Mouse (Mus musculus) MEL (cell line): ENCODE data around the gene Gdpd3. TPM values are rescaled to one million over a fixed set of nuclear protein-coding genes. Genes with fewer than 3 reads are reported as not detected.
A peak's percentile ranks its signal among the peaks of the same experiment; 100 is the strongest.

Experiments
- DNase-seq: peaks from one replicate; pipeline ENCODE4 v3.0.0; 2011; ENCODE audit warnings: low read depth, low spot score
- H3K27ac ChIP-seq: 2 replicates; pipeline ENCODE4 v1.5.1; 2012; ENCODE audit warnings: low read depth, mild to moderate bottlenecking, control low read depth, low read length, moderate library complexity; ENCODE audit not compliant: control insufficient read depth
- H3K27me3 ChIP-seq, 2 experiments: fragments of 150-350 bp in 1 of 2; sonication (generic) in 1 of 2; 2 replicates each; pipeline ENCODE4 v1.6.1; 2012; ENCODE audit warnings: low read length in 2 of 2, mild to moderate bottlenecking in 2 of 2, improper control_type of control experiment in 1 of 2, moderate library complexity in 1 of 2; ENCODE audit not compliant: insufficient read depth in 2 of 2, control insufficient read depth in 1 of 2
- H3K36me3 ChIP-seq, 2 experiments: 2 replicates each; pipeline ENCODE4 v1.6.1; 2012 to 2014; ENCODE audit warnings: low read length in 2 of 2, improper control_type of control experiment in 1 of 2, inconsistent platforms in 1 of 2, mild to moderate bottlenecking in 1 of 2; ENCODE audit not compliant: insufficient read depth in 2 of 2, control insufficient read depth in 1 of 2
- H3K4me1 ChIP-seq, 2 experiments: fragments of 150-350 bp in 1 of 2; sonication (generic) in 1 of 2; 2 replicates each; pipeline ENCODE4 v1.6.1; 2012; ENCODE audit warnings: low read length in 2 of 2, improper control_type of control experiment in 1 of 2, mild to moderate bottlenecking in 1 of 2; ENCODE audit not compliant: insufficient read depth in 2 of 2, control insufficient read depth in 1 of 2
- H3K4me3 ChIP-seq, 2 experiments: fragments of 150-350 bp in 1 of 2; sonication (generic) in 1 of 2; 2 replicates each; pipeline ENCODE4 v1.5.1; 2012; ENCODE audit warnings: low read depth in 2 of 2, low read length in 2 of 2, mild to moderate bottlenecking in 2 of 2, moderate library complexity in 2 of 2, control low read depth in 1 of 2, improper control_type of control experiment in 1 of 2; ENCODE audit not compliant: control insufficient read depth in 1 of 2, insufficient read depth in 1 of 2
- H3K79me2 ChIP-seq: 2 replicates; pipeline ENCODE4 v1.6.1; 2012; ENCODE audit warnings: mild to moderate bottlenecking, low read length, moderate library complexity; ENCODE audit not compliant: control insufficient read depth, poor library complexity, insufficient read depth
- H3K9ac ChIP-seq: 2 replicates; pipeline ENCODE4 v1.6.1; 2012; ENCODE audit warnings: low read depth, mild to moderate bottlenecking, control low read depth, low read length, moderate library complexity; ENCODE audit not compliant: control insufficient read depth, poor library complexity, severe bottlenecking
- H3K9me3 ChIP-seq: fragments of 150-350 bp; sonication (generic); replicated peaks from 2 replicates; pipeline ENCODE4 v1.6.1; 2012; ENCODE audit warnings: mild to moderate bottlenecking, low read length, improper control_type of control experiment, moderate library complexity; ENCODE audit not compliant: insufficient read depth
- BHLHE40 ChIP-seq: IDR thresholded peaks from 2 replicates; pipeline ENCODE4 v1.6.1; 2012; ENCODE audit warnings: low read depth, mild to moderate bottlenecking, inconsistent platforms, low read length, improper control_type of control experiment, borderline replicate concordance
- CHD1 ChIP-seq: IDR thresholded peaks from 2 replicates; pipeline ENCODE4 v1.6.1; 2012; ENCODE audit warnings: low read depth, mild to moderate bottlenecking, inconsistent platforms, low read length, improper control_type of control experiment
- CHD2 ChIP-seq: IDR thresholded peaks from 2 replicates; pipeline ENCODE4 v1.6.1; 2011; ENCODE audit warnings: low read length, improper control_type of control experiment
- CTCF ChIP-seq, 3 experiments: IDR thresholded peaks in 2 of 3; conservative IDR thresholded peaks in 1 of 3; 2 replicates each; pipeline ENCODE4 v1.5.1; 2011 to 2012; ENCODE audit warnings: low read length in 3 of 3, low read depth in 2 of 3, mild to moderate bottlenecking in 2 of 3, improper control_type of control experiment in 1 of 3, inconsistent platforms in 1 of 3, mixed read lengths in 1 of 3, moderate library complexity in 1 of 3; ENCODE audit not compliant: control insufficient read depth in 1 of 3, insufficient read depth in 1 of 3, poor library complexity in 1 of 3, severe bottlenecking in 1 of 3
- ELF1 ChIP-seq: IDR thresholded peaks from 2 replicates; pipeline ENCODE4 v1.6.1; 2014; ENCODE audit warnings: low read depth, mild to moderate bottlenecking, inconsistent platforms, low read length, improper control_type of control experiment, moderate library complexity
- EP300 ChIP-seq, 2 experiments: IDR thresholded peaks; 2 replicates each; pipeline ENCODE4 v1.6.1; 2011; ENCODE audit warnings: improper control_type of control experiment in 2 of 2, low read length in 2 of 2, low read depth in 1 of 2, mild to moderate bottlenecking in 1 of 2
- ETS1 ChIP-seq: IDR thresholded peaks from 2 replicates; pipeline ENCODE4 v1.6.1; 2012; ENCODE audit warnings: low read depth, mild to moderate bottlenecking, inconsistent platforms, low read length, improper control_type of control experiment, moderate library complexity
- GABPA ChIP-seq: IDR thresholded peaks from 2 replicates; pipeline ENCODE4 v1.6.1; 2012; ENCODE audit warnings: low read depth, mild to moderate bottlenecking, inconsistent platforms, low read length, improper control_type of control experiment, moderate library complexity
- GATA1 ChIP-seq: IDR thresholded peaks from 2 replicates; pipeline ENCODE4 v1.6.1; 2011; ENCODE audit warnings: low read depth, low read length, improper control_type of control experiment
- HCFC1 ChIP-seq: IDR thresholded peaks from 2 replicates; pipeline ENCODE4 v1.6.1; 2012; ENCODE audit warnings: low read depth, mild to moderate bottlenecking, inconsistent platforms, low read length, improper control_type of control experiment, moderate library complexity
- KAT2A ChIP-seq: conservative IDR thresholded peaks from 2 replicates; pipeline ENCODE4 v1.6.1; 2012; ENCODE audit warnings: low read depth, low read length, improper control_type of control experiment, inconsistent platforms
- MAFK ChIP-seq: IDR thresholded peaks from 2 replicates; pipeline ENCODE4 v1.6.1; 2011; ENCODE audit warnings: low read depth, mild to moderate bottlenecking, low read length, improper control_type of control experiment, borderline replicate concordance
- MAX ChIP-seq: IDR thresholded peaks from 2 replicates; pipeline ENCODE4 v1.6.1; 2011; ENCODE audit warnings: low read length, improper control_type of control experiment
- MAZ ChIP-seq: IDR thresholded peaks from 2 replicates; pipeline ENCODE4 v1.6.1; 2012; ENCODE audit warnings: low read depth, mild to moderate bottlenecking, inconsistent platforms, low read length, improper control_type of control experiment
- MXI1 ChIP-seq: IDR thresholded peaks from 2 replicates; pipeline ENCODE4 v1.6.1; 2011; ENCODE audit warnings: mild to moderate bottlenecking, low read depth, low read length, improper control_type of control experiment
- MYC ChIP-seq: IDR thresholded peaks from 2 replicates; pipeline ENCODE4 v1.6.1; 2011; ENCODE audit warnings: low read depth, mild to moderate bottlenecking, low read length, improper control_type of control experiment, moderate library complexity
- NELFE ChIP-seq: IDR thresholded peaks from 2 replicates; pipeline ENCODE4 v1.6.1; 2011; ENCODE audit warnings: low read depth, low read length, improper control_type of control experiment
- NRF1 ChIP-seq: IDR thresholded peaks from 2 replicates; pipeline ENCODE4 v1.6.1; 2014; ENCODE audit warnings: low read depth, mild to moderate bottlenecking, inconsistent platforms, low read length, improper control_type of control experiment, moderate library complexity; ENCODE audit not compliant: poor library complexity, insufficient read depth, severe bottlenecking
- POLR2A ChIP-seq, 2 experiments: IDR thresholded peaks; 2 replicates each; pipeline ENCODE4 v1.6.1; 2011 to 2012; ENCODE audit warnings: low read length in 2 of 2, mild to moderate bottlenecking in 2 of 2, control low read depth in 1 of 2, improper control_type of control experiment in 1 of 2, low read depth in 1 of 2, moderate library complexity in 1 of 2; ENCODE audit not compliant: control insufficient read depth in 1 of 2, insufficient read depth in 1 of 2, poor library complexity in 1 of 2
- POLR2AphosphoS5 ChIP-seq: IDR thresholded peaks from 2 replicates; pipeline ENCODE4 v1.6.1; 2012; ENCODE audit warnings: low read depth, borderline replicate concordance, mild to moderate bottlenecking, inconsistent platforms, low read length, moderate library complexity, mixed read lengths
- RAD21 ChIP-seq: IDR thresholded peaks from 2 replicates; pipeline ENCODE4 v1.6.1; 2011; ENCODE audit warnings: mild to moderate bottlenecking, low read depth, low read length, improper control_type of control experiment
- RCOR1 ChIP-seq: IDR thresholded peaks from 2 replicates; pipeline ENCODE4 v1.6.1; 2012; ENCODE audit warnings: low read depth, mild to moderate bottlenecking, inconsistent platforms, low read length, improper control_type of control experiment
- SIN3A ChIP-seq: IDR thresholded peaks from 2 replicates; pipeline ENCODE4 v1.6.1; 2012; ENCODE audit warnings: low read length, improper control_type of control experiment, inconsistent platforms
- SMC3 ChIP-seq: IDR thresholded peaks from 2 replicates; pipeline ENCODE4 v1.6.1; 2011; ENCODE audit warnings: low read depth, low read length, improper control_type of control experiment
- TAL1 ChIP-seq: IDR thresholded peaks from 2 replicates; pipeline ENCODE4 v1.6.1; 2012; ENCODE audit warnings: mild to moderate bottlenecking, inconsistent platforms, low read length, moderate library complexity, mixed read lengths
- TBP ChIP-seq: IDR thresholded peaks from 2 replicates; pipeline ENCODE4 v1.8.0; 2011; ENCODE audit warnings: low read depth, low read length, improper control_type of control experiment
- TCF12 ChIP-seq: IDR thresholded peaks from 2 replicates; pipeline ENCODE4 v1.6.1; 2014; ENCODE audit warnings: low read depth, mild to moderate bottlenecking, inconsistent platforms, low read length, improper control_type of control experiment, moderate library complexity
- USF1 ChIP-seq: IDR thresholded peaks from 2 replicates; pipeline ENCODE4 v1.6.1; 2014; ENCODE audit warnings: low read depth, mild to moderate bottlenecking, inconsistent platforms, low read length, improper control_type of control experiment, moderate library complexity
- ZC3H11A ChIP-seq: IDR thresholded peaks from 2 replicates; pipeline ENCODE4 v1.6.1; 2012; ENCODE audit warnings: low read depth, mild to moderate bottlenecking, inconsistent platforms, low read length, improper control_type of control experiment
- ZKSCAN1 ChIP-seq: IDR thresholded peaks from 2 replicates; pipeline ENCODE4 v1.6.1; 2012; ENCODE audit warnings: low read depth, mild to moderate bottlenecking, inconsistent platforms, low read length, improper control_type of control experiment, moderate library complexity
- ZMIZ1 ChIP-seq: IDR thresholded peaks from 2 replicates; pipeline ENCODE4 v1.6.1; 2012; ENCODE audit warnings: low read depth, mild to moderate bottlenecking, inconsistent platforms, low read length, improper control_type of control experiment, moderate library complexity
- ZNF384 ChIP-seq: IDR thresholded peaks from 2 replicates; pipeline ENCODE4 v1.6.1; 2012; ENCODE audit warnings: low read depth, mild to moderate bottlenecking, inconsistent platforms, low read length, improper control_type of control experiment
- polyA plus RNA-seq, 2 experiments: library from polyadenylated mRNA; stranded (reverse) in 1 of 2; unstranded in 1 of 2; fragments of >175 nt in 1 of 2; fragments of >200 nt in 1 of 2; gene quantifications; 2 replicates each; pipeline versions ENCODE4 v1.2.1 to v1.2.4; 2012; ENCODE audit warnings: low replicate concordance in 2 of 2, low read depth in 1 of 2; ENCODE audit not compliant: insufficient read length in 2 of 2, insufficient read depth in 1 of 2, missing spikeins in 1 of 2
- total RNA-seq: library from RNA; depleted of rRNA; stranded (reverse); fragments of 300-350 nt; gene quantifications from 2 replicates; pipeline ENCODE4 v1.2.3, GENCODE M21; 2012

Gdpd3 gene
- total and polyA plus RNA-seq, 3 experiments, result 12.7 to 13.0 TPM; not detected in 1

DNA sequence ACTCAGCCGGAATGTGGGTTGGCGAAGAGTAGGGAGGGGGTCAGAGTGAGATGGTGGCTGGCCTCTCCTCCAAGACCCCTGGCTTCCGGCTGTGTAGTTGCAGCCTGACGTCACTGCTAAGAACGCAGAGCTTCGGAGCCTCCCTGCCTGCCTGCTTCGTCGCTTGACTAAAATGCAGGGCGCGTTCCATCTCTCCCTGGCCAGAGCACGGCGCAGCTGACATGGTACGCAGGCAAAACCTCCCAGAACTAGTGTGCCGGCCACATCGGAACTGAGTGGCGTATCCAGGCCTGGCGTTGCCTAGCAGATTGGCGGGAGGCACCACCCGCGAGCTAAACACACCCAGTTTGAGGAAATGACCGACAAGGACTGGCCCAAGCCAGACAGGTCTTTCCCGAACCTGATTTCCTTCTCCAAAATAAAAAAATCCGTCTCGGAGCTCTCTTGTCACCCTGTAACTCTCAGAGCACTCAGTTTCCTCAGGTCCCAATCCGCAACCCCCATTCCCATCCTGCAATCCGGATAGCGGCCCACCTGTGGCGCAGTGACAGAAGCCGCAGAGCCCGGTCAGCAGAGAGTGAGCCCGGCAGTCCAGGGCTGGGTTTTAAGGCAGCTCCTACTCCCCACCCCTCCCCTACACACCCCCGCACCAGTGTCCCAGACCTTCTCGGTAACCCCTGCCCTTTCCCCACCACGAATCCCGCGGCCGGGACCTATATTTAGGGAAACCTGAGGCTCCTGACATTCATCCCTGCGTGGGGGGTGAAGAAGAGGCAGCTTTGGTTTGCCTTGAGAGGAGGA, 33.5 kb downstream of the Gdpd3 start (continued):
- TF ChIP-seq ZKSCAN1, result 0 out of 2 replicates have a peak, but pooled peaks have one; percentile 12
- no peak; the same call in 1 of the 2 replicates for TF ChIP-seq ZMIZ1
- TF ChIP-seq EP300 (IDR thresholded peaks at IDR 0.05; ENCODE audit: low read depth in 1 of 2, low read length in 2 of 2), result peak in 1 of 2 experiments; percentile 51; a peak in 2 of 4 replicates
- 0 out of 2 replicates have a peak, but pooled peaks have one; percentile 48 for TF ChIP-seq ELF1
- peak; percentile 84 for TF ChIP-seq GABPA

DNA sequence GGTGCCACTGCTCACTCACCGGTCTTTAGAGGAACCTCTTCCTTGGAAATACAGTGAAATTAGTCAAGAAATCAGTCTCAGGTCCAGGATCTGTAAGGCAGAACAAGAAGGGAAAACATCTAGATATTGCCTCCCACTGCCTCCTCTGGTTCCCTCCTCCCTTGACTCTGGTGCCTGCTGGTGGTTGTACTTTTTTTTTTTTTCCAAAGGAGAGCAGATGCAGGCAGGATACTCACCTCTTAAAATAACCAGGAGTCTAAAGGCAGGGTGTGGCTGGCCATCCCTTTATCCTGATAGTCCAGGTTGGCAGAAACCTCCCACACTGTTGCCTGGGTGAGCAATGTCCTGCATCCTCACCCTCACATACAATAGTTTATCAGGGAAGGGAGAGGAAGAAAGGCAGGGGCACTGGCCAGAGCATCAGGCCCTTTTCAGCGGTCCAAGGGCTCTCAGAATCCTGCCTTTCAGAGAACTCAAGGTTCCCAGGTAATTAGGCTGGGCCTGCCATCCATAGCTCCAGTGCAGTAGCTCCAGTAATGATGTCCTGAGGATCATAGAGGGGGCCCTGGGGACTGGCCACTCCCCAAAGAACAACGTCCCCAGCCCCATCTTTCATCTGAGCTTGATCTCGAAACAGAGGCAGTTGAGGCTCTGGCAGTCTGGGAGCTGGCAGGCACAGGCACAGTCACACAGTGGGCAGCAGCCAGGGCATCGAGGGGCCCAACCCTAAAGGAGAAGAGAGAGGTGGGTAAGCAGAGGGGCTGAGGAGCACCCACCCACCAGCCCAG, 34.3 kb downstream of the Gdpd3 start:
- Histone ChIP-seq H3K36me3 (peaks cover 9 to 46% of the 10 kb centered on the region in 2 experiments), H3K9me3 (no peaks in the 10 kb centered on the region), H3K4me3 (peak overlapping the region; percentile 56 to 78), H3K79me2 (peaks cover 35% of the 10 kb centered on the region), H3K9ac (peak overlapping the region; percentile 65), H3K4me1 (peaks cover 20 to 47% of the 10 kb centered on the region in 2 experiments), H3K27me3 (no peaks in the 10 kb centered on the region), H3K27ac (peak overlapping the region; percentile 92)
- peak; percentile 65 for DNase-seq
- TF ChIP-seq BHLHE40 (no peak), POLR2AphosphoS5 (no peak), TCF12 (no peak), ZKSCAN1 (no peak), TBP (0 out of 2 replicates have a peak, but pooled peaks have one; percentile 32), RAD21 (no peak), MAZ (no peak), SMC3 (no peak), RCOR1 (no peak), POLR2A (IDR thresholded peaks at IDR 0.05; ENCODE audit: control insufficient read depth in 1 of 2, insufficient read depth in 1 of 2, low read depth in 1 of 2, low read length in 2 of 2, poor library complexity in 1 of 2) (no peak), HCFC1 (no peak), ETS1 (no peak), GATA1 (no peak), USF1 (no peak), SIN3A (peak; percentile 17; the same call in 1 of the 2 replicates), KAT2A (no peak), CTCF (IDR thresholded peaks at IDR 0.05 in 2 of 3, conservative IDR thresholded peaks at IDR 0.05 in 1 of 3; ENCODE audit: control insufficient read depth in 1 of 3, insufficient read depth in 1 of 3, low read depth in 2 of 3, low read length in 3 of 3, poor library complexity in 1 of 3, severe bottlenecking in 1 of 3) (no peak), TAL1 (no peak), NELFE (no peak), MXI1 (peak; percentile 15; the same call in 1 of the 2 replicates), MAX (no peak), MYC (no peak), CHD1 (0 out of 2 replicates have a peak, but pooled peaks have one; percentile 17), ZNF384 (peak; percentile 88), MAFK (no peak), ELF1 (no peak), EP300 (IDR thresholded peaks at IDR 0.05; ENCODE audit: low read depth in 1 of 2, low read length in 2 of 2) (no peak), NRF1 (no peak), CHD2 (no peak), ZC3H11A (no peak)
